Mouse (Mus musculus) right cerebral cortex, postnatal 25 days (tissue): Measurements from ENCODE around the gene Smc3.
A peak's percentile ranks its signal among the peaks of the same experiment; 100 is the strongest.
"Not testable (repeated sequence)": the region's sequence is repeated elsewhere in the genome, so short reads cannot be mapped to it uniquely, and the experiment has no call there.

ENCODE experiments used
- DNase-seq: peaks from one replicate; pipeline ENCODE4 v3.0.0; 2022

The Smc3 gene

GRCm38 (mm10) chr19:53577025-53577800 lies 23.0 kb upstream of the Smc3 start:
- no peak for DNase-seq

GRCm38 (mm10) chr19:53578597-53579252 lies 21.5 kb upstream of the Smc3 start:
- DNase-seq, result peak; percentile 48

DNA sequence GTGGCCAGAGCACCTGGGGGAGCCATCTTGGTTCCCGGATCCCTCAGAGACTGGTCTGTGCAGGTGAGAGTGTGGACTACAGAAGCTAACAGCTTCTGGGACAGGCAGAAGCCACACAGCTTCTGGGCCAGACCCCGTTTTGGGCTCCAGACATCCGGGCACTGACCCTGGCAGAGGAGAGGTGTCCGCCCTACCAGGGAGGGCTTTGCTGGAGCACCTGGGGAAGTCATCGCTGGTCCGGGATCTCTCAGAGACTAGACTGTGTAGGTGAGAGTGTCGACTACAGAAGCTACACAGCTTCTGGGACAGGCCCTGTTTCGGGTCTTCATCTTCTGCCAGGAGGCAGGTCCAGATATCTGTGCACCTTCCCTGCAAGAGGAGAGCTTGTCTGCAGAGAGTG lies 19.9 kb upstream of the Smc3 start:
- not testable (repeated sequence) for DNase-seq

DNA sequence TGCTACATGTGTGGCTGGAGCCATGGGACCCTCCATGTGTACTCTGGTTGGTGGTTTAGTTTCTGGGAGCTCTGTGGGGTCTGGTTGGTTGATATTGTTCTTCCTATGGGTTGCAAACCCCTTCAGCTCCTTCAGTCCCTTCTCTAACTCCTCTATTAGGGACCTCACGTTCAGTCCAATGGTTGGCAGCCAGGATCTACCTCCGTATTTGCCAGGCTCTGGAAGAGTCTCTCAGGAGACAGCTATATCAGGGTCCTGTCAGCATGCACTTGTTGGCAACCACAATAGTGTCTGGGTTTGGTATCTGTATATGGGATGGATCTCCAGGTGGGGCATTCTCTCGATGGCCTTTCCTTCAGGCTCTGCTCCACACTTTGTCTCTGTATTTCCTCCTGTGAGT lies 12.5 kb upstream of the Smc3 start:
- not testable (repeated sequence) for DNase-seq

GRCm38 (mm10) chr19:53588968-53589367 lies 11.2 kb upstream of the Smc3 start, which contains the start of gene Nutf2-ps1:
TSS of gene Nutf2-ps1 (minus strand) at chr19:53589068.
- DNase-seq, result not testable (repeated sequence)

DNA sequence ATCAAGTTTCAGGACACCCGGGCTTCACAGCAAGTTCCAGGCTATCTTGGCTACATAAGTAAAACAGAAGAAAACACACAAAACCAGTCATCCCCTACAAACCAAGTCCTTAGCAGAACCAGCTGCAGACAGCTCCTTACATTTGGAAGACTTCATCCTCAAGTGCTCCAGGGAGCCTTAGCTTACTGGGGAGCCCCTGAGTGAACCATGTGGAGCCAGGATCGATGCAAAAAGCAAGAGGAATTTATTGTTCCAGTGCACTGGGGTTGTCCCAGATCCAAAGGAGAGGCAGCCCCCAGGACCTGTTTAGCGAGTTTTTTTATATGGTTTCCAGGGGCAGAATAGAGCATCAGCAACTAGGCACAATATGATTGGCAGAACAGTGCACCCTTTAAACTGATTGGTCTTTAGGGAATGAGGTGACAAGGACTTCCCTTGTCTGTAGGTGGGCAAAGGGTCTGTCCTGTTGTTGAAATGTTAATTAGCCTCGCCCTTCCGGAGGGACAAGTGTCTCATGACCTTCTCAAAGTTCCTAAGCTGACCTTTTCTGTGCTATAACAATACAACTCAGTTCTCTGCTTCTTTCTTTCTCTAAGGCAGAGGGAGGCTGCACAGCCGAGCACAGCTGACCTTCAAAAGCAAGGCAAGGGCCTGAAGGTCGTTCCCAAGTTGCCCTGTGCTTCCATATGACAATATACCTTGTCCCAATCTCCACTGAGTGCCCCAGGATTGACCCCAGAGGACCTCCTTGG lies 3.3 kb upstream of the Smc3 start:
- no peak for DNase-seq

- peak; percentile 75 for DNase-seq
These were observed 558 bp downstream of the Smc3 start for GRCm38 (mm10) chr19:53600549-53601362.

- no peak for DNase-seq
These were observed 1.1 kb downstream of the Smc3 start for GRCm38 (mm10) chr19:53601363-53601655.

GRCm38 (mm10) chr19:53608921-53609320 lies 8.7 kb downstream of the Smc3 start:
- DNase-seq, result no peak

- no peak for DNase-seq
These were observed 21.5 kb downstream of the Smc3 start for GRCm38 (mm10) chr19:53621681-53622080.

GRCm38 (mm10) chr19:53638041-53638440 lies 37.8 kb downstream of the Smc3 start:
- no peak for DNase-seq

- DNase-seq, result no peak
These were observed 38.5 kb downstream of the Smc3 start for GRCm38 (mm10) chr19:53638727-53639126.

DNA sequence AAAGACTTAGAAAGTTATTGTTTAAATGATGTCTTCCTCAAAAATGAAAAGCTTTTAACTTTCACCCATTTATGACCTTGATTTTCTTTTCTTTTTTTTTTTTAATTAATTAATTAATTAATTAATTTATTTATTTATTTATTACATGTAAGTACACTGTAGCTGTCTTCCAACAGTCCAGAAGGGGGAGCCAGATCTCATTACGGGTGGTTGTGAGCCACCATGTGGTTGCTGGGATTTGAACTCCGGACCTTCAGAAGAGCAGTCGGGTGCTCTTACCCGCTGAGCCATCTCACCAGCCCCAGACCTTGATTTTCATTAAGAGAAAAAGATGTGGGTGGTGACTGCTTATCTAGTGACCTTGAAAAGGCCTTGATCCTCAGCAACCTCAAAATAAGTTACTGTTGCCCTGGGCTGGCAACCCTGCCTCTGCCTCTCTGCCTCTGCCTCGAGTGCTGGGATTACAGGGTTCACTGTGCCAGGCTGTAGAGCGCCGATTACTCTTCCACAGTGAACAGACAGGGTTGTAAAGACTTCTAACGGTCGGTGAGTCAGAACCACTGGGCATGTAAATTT lies 43.9 kb downstream of the Smc3 start:
- no peak for DNase-seq

GRCm38 (mm10) chr19:53647301-53647700 lies 47.1 kb downstream of the Smc3 start:
- no peak for DNase-seq

- no peak for DNase-seq
These were observed 47.9 kb downstream of the Smc3 start for GRCm38 (mm10) chr19:53648056-53648455.

- DNase-seq, result peak; percentile 63
These were observed 48.6 kb downstream of the Smc3 start for GRCm38 (mm10) chr19:53648802-53649236.

DNA sequence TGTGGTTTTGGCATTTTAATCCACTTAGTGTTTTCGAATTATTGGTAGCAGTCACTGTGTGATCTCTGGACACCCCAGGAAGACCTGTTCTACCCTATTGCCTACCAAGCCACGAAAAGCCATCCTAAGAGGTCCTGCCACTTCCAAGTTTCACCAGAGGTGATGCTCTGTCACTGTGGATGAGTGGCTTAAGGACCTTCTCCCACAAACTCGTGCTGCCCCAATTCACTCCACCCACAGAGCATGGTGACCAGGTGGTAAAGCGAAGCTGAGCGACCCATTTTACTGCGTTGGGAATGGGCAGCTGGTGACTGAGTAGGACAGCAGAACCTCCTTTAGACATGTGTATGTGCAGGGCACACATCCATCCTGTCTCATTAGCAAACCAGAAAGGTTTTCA lies 49.2 kb downstream of the Smc3 start:
- DNase-seq, result no peak

DNA sequence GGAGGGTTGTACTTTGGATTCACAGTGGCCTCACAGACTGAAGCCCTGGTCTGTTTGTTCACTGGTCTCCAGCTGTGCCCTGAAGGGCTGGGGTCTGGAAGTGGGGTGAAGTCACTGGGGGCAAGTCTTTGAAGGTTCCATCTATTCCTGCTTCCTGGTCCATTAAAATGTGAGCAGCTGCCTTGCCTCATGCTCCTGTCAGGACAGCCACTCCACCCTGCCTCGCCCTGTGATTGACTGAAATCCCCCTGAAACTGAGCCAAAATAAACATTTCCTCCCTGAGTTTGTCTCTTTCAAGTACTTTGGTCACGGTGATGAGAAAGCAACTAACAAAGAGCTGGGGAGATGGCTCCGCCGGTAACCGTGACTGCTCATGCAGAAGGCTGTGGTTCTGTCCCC lies 49.6 kb downstream of the Smc3 start:
- DNase-seq, result no peak

DNA sequence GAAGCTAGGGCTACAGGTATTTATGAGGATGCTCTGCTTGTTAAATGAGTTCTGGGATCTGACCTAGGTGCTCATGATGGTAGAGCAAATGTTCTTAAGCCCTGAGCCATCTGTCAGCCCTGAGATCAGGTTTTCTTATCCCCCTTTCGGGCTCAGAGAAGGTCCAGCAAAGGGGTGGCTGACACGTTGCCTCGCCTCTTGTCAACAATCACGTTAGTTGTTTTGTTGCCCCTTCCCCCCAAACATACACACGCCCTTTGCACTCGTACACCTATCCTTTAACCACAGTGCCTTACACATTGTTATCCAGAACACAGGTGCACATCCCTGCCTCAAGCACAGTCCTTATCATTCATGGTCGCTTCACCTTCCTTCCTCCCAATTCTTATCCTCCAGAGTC lies 50.7 kb downstream of the Smc3 start:
- no peak for DNase-seq

DNA sequence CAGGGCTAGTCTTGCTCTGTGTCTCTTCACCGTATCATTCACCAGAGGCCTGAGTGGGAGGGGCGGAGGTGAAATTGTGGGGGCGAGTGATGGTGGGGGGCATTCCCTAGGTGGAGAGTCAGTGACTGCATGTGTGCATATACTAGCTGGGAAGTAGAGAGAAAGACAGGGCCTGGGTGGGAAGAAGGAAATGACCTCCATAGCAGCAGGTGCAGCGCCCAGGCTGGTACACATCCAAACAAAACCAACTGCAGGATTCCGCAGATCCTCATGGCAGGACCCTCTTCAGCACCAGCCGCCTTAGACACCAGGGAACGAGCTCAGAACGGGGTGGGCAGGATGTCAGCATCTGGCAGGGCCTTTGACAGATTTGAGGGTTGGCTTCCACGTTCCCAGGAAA lies 52.1 kb downstream of the Smc3 start:
- no peak for DNase-seq

DNA sequence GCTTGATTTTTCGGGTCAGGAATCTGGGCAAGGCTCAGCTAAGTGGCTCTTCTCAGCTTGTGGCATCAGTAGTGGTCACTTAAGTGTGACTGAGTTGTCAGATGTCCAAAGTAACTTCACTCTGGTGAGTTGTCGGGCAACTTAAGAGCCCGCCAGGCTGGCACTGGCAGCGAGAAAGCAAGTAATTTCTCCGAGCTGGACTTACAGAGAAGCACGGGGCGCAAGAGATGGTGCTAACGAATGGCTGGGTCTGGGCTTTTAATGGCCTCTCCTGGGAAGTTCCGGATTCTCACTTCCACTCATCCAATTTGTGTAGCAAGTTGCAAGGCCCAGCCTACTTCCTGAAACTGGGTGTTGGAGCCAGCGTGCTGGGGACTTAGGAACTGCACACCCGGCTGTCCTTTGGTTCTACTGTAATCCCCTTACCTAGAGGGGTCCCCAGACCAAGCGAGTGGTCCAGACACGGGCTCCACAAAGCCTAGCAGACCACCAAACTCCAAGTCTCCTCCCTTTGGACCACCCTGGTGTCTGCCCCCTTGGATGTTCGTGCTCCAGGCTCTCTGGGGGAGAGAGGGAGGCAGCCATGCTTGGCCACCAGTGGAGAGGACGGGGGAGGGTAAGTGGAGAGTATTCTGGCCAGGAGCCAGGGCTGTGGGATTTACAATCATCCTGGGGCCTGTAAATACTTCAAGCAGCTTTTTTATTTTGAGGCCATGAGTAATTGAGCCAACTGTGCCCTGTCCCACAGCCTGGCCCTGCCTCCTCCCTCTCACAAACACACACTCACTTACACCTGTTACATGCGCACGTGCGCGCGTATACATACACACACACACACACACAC lies 53.6 kb downstream of the Smc3 start:
- no peak for DNase-seq

- not testable (repeated sequence) for DNase-seq
These were observed 56.2 kb downstream of the Smc3 start for GRCm38 (mm10) chr19:53656443-53656842.
